Mouse (Mus musculus) ES-Bruce4 (cell line): ENCODE measurements at regions not wholly inside any gene's neighbourhood (a gene's known extent, or its start where the extent isn't known, plus 50 kb on each side); places are given as distances from the start of the nearest gene placed in this dataset.

ENCODE experiments used
- H3K27ac ChIP-seq: 2 replicates; pipeline ENCODE4 v1.5.1; 2012; ENCODE audit warnings: low read length, inconsistent platforms; ENCODE audit not compliant: insufficient read depth
- H3K27me3 ChIP-seq: 2 replicates; pipeline ENCODE4 v1.6.1; 2012; ENCODE audit warnings: mild to moderate bottlenecking, low read length, inconsistent platforms; ENCODE audit not compliant: control insufficient read depth, poor library complexity, insufficient read depth, severe bottlenecking
- H3K36me3 ChIP-seq: 2 replicates; pipeline ENCODE4 v1.6.1; 2012; ENCODE audit warnings: inconsistent platforms, mild to moderate bottlenecking, low read length, moderate library complexity; ENCODE audit not compliant: control insufficient read depth, poor library complexity, insufficient read depth, severe bottlenecking
- H3K4me1 ChIP-seq: one replicate; pipeline ENCODE4 v1.8.1; 2011; ENCODE audit warnings: low read length; ENCODE audit not compliant: control insufficient read depth, insufficient read depth
- H3K4me3 ChIP-seq: 2 replicates; pipeline ENCODE4 v1.5.1; 2011; ENCODE audit warnings: low read depth, mild to moderate bottlenecking, low read length
- H3K9ac ChIP-seq: 2 replicates; pipeline ENCODE4 v1.6.1; 2012; ENCODE audit warnings: low read depth, mild to moderate bottlenecking, inconsistent platforms; ENCODE audit not compliant: poor library complexity, severe bottlenecking
- H3K9me3 ChIP-seq: replicated peaks from 2 replicates; pipeline ENCODE4 v1.6.1; 2012; ENCODE audit warnings: mild to moderate bottlenecking, low read length, inconsistent platforms; ENCODE audit not compliant: control insufficient read depth, poor library complexity, insufficient read depth, severe bottlenecking
- CTCF ChIP-seq: IDR thresholded peaks from one replicate; pipeline ENCODE4 v1.8.1; 2011; ENCODE audit warnings: low read depth, low read length
- EP300 ChIP-seq: IDR thresholded peaks from 2 replicates; pipeline ENCODE4 v1.6.1; 2011; ENCODE audit warnings: low read depth, low read length; ENCODE audit not compliant: insufficient read depth
- POLR2A ChIP-seq: IDR thresholded peaks from one replicate; pipeline ENCODE4 v1.8.1; 2011; ENCODE audit warnings: low read length; ENCODE audit not compliant: insufficient read depth

- Histone ChIP-seq H3K9me3 (no peaks in the 10 kb centered on the region), H3K9ac (no peak overlapping the region), H3K27ac (no peak overlapping the region), H3K4me3 (no peak overlapping the region), H3K4me1 (no peaks in the 10 kb centered on the region), H3K27me3 (no peaks in the 10 kb centered on the region), H3K36me3 (no peaks in the 10 kb centered on the region)
- TF ChIP-seq EP300 = no peak
- TF ChIP-seq CTCF = no peak
- no peak for TF ChIP-seq POLR2A
Measured at GRCm38 (mm10) chr1:61152157-61152556, 174.4 kb downstream of the Icos start.

- no peaks in the 10 kb centered on the region for H3K27me3 ChIP-seq
- no peaks in the 10 kb centered on the region for H3K36me3 ChIP-seq
- TF ChIP-seq EP300 (no peak), POLR2A (no peak), CTCF (no peak)
- H3K9me3 ChIP-seq = no peaks in the 10 kb centered on the region
- H3K4me1 ChIP-seq = no peaks in the 10 kb centered on the region
- H3K9ac ChIP-seq = no peak overlapping the region
- no peak overlapping the region for H3K4me3 ChIP-seq
- no peak overlapping the region for H3K27ac ChIP-seq
Measured at GRCm38 (mm10) chr1:61154216-61154615, 176.5 kb downstream of the Icos start.

GRCm38 (mm10) chr1:61157271-61157670 lies 179.5 kb downstream of the Icos start:
- Histone ChIP-seq H3K4me1 (no peaks in the 10 kb centered on the region), H3K9ac (no peak overlapping the region), H3K9me3 (no peaks in the 10 kb centered on the region), H3K36me3 (no peaks in the 10 kb centered on the region), H3K4me3 (no peak overlapping the region), H3K27ac (no peak overlapping the region), H3K27me3 (no peaks in the 10 kb centered on the region)
- TF ChIP-seq EP300 = no peak
- no peak for TF ChIP-seq POLR2A
- TF ChIP-seq CTCF = no peak

GRCm38 (mm10) chr1:61160505-61160904 lies 182.8 kb downstream of the Icos start:
- Histone ChIP-seq H3K27me3 (no peaks in the 10 kb centered on the region), H3K9me3 (no peaks in the 10 kb centered on the region), H3K4me3 (no peak overlapping the region), H3K27ac (no peak overlapping the region), H3K9ac (no peak overlapping the region), H3K36me3 (no peaks in the 10 kb centered on the region), H3K4me1 (no peaks in the 10 kb centered on the region)
- TF ChIP-seq EP300 (no peak), POLR2A (no peak), CTCF (no peak)

GRCm38 (mm10) chr1:61164271-61164670 lies 186.5 kb downstream of the Icos start:
- H3K4me3 ChIP-seq = no peak overlapping the region
- no peaks in the 10 kb centered on the region for H3K4me1 ChIP-seq
- no peak overlapping the region for H3K9ac ChIP-seq
- H3K9me3 ChIP-seq = no peaks in the 10 kb centered on the region; the same call in 1 of the 2 replicates
- no peak overlapping the region for H3K27ac ChIP-seq
- H3K27me3 ChIP-seq = no peaks in the 10 kb centered on the region
- TF ChIP-seq EP300 (no peak), CTCF (no peak), POLR2A (no peak)
- H3K36me3 ChIP-seq = no peaks in the 10 kb centered on the region

- Histone ChIP-seq H3K9me3 (no peaks in the 10 kb centered on the region; the same call in 1 of the 2 replicates), H3K9ac (no peak overlapping the region), H3K27ac (no peak overlapping the region), H3K4me1 (no peaks in the 10 kb centered on the region), H3K4me3 (no peak overlapping the region), H3K36me3 (no peaks in the 10 kb centered on the region), H3K27me3 (no peaks in the 10 kb centered on the region)
- TF ChIP-seq CTCF (no peak), EP300 (no peak), POLR2A (no peak)
Measured at GRCm38 (mm10) chr1:61171941-61172340, 194.2 kb downstream of the Icos start.

GRCm38 (mm10) chr1:61172946-61173345 lies 195.2 kb downstream of the Icos start:
- TF ChIP-seq EP300 = no peak
- no peak for TF ChIP-seq CTCF
- TF ChIP-seq POLR2A = no peak
- no peak overlapping the region for H3K27ac ChIP-seq
- H3K9me3 ChIP-seq = no peaks in the 10 kb centered on the region; the same call in 1 of the 2 replicates
- no peaks in the 10 kb centered on the region for H3K27me3 ChIP-seq
- H3K36me3 ChIP-seq = no peaks in the 10 kb centered on the region
- H3K4me3 ChIP-seq = no peak overlapping the region
- no peaks in the 10 kb centered on the region for H3K4me1 ChIP-seq
- H3K9ac ChIP-seq = no peak overlapping the region
